Mouse (Mus musculus) thymus, postnatal 10 days (tissue): ENCODE measurements around the gene Mpg.

Experiments
- DNase-seq, 2 experiments: peaks; one replicate each; pipeline ENCODE4 v3.0.0; 2021; ENCODE audit warnings: low spot score in 2 of 2

Mpg gene

GRCm38 (mm10) chr11:32262674-32263415, 36.5 kb downstream of the Mpg start:
- DNase-seq: no peak

- DNase-seq: no peak
Observed at GRCm38 (mm10) chr11:32265117-32265738, 38.9 kb downstream of the Mpg start.

- no peak for DNase-seq
Observed at GRCm38 (mm10) chr11:32266194-32266593, 39.9 kb downstream of the Mpg start.

- DNase-seq: no peak
Observed at GRCm38 (mm10) chr11:32266776-32267175, 40.5 kb downstream of the Mpg start.

- DNase-seq: peak; percentile 94 to 97
Observed at GRCm38 (mm10) chr11:32267188-32267884, 41.0 kb downstream of the Mpg start, which contains the start of gene Nprl3. Gene Nprl3 (minus strand): TSS chr11:32267707.

GRCm38 (mm10) chr11:32267964-32268363, 41.7 kb downstream of the Mpg start:
- peak; percentile 12 to 18 for DNase-seq

- no peak for DNase-seq
Observed at GRCm38 (mm10) chr11:32268952-32269351, 42.6 kb downstream of the Mpg start.

GRCm38 (mm10) chr11:32271178-32271577, 44.9 kb downstream of the Mpg start:
- DNase-seq: no peak

- DNase-seq: no peak
Observed at GRCm38 (mm10) chr11:32276347-32276746, 50.0 kb downstream of the Mpg start, which contains the start of gene Hba-x. Gene Hba-x (plus strand): TSS chr11:32276400.

- DNase-seq: no peak
Observed at GRCm38 (mm10) chr11:32277736-32278457, 51.6 kb downstream of the Mpg start.

- DNase-seq: no peak
Observed at GRCm38 (mm10) chr11:32278458-32278957, 52.2 kb downstream of the Mpg start.

- no peak for DNase-seq
Observed at GRCm38 (mm10) chr11:32280646-32281045, 54.3 kb downstream of the Mpg start.

GRCm38 (mm10) chr11:32281416-32282144, 55.3 kb downstream of the Mpg start:
- no peak for DNase-seq
